Mouse (Mus musculus) lung, adult 2 months (tissue): ENCODE measurements at regions not wholly inside any gene's neighbourhood (a gene's known extent, or its start where the extent isn't known, plus 50 kb on each side); places are given as distances from the start of the nearest gene placed in this dataset.

Experiments
- CTCF ChIP-seq: fragments of 200-500 bp; IDR thresholded peaks from 2 replicates; pipeline ENCODE4 v1.5.1; 2011; ENCODE audit warnings: mild to moderate bottlenecking, low read length, control low read depth; ENCODE audit not compliant: insufficient read depth
- POLR2A ChIP-seq: fragments of 200-500 bp; IDR thresholded peaks from 2 replicates; pipeline ENCODE4 v1.6.1; 2011; ENCODE audit warnings: low read depth, mild to moderate bottlenecking, control low read depth, low read length, borderline replicate concordance; ENCODE audit errors: extremely low read depth

DNA sequence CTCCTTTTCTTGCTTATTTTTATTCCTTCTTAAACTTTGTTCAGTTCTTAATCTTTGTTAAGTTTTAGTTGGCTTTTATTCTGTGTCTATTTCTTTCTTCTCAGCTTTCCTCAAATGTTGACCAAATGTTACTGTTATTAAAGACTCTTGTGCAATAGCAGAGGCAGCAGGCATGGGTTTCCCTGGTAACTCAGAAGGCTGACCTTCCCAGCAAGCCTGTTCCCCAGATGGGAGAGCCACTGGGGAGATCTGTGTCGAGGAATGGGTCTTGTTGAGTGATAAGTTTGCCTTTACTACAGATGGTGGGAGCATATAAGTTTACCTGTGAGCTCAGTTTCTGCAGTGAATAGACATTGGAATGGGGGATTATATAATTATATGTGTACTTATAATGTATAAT lies 237.2 kb downstream of the Plpp3 start:
- TF ChIP-seq POLR2A (no peak), CTCF (no peak)
